Mouse (Mus musculus) neutrophil, adult 5-6 weeks (primary cell): ENCODE measurements around the gene Kif26a. TPM values are rescaled to one million over a fixed set of nuclear protein-coding genes. Genes with fewer than 3 reads are reported as not detected.

Experiments used
- ATAC-seq: fragments of 151-379, 151-347 bp; 2 replicates; pipeline ENCODE4 v1.8.0; 2017; ENCODE audit warnings: mild to moderate bottlenecking, moderate TSS enrichment; ENCODE audit not compliant: insufficient number of reproducible peaks, poor library complexity, low FRiP score, severe bottlenecking; ENCODE audit errors: extremely low read depth
- total RNA-seq: library from RNA; stranded (forward); fragments of 200-1000 nt; gene quantifications from 2 replicates; pipeline ENCODE4 v1.2.3, GENCODE M21; 2017

Kif26a gene
- total RNA-seq, 1 experiment from 2014 or later, result not detected

GRCm38 (mm10) chr12:112156804-112157203 is 10.8 kb downstream of the Kif26a start:
- no peak for ATAC-seq

GRCm38 (mm10) chr12:112158246-112158645 is 12.2 kb downstream of the Kif26a start:
- no peak for ATAC-seq

GRCm38 (mm10) chr12:112158784-112159183 is 12.8 kb downstream of the Kif26a start:
- ATAC-seq, result no peak

- ATAC-seq, result no peak
These were observed 18.2 kb downstream of the Kif26a start for GRCm38 (mm10) chr12:112163981-112164839.

GRCm38 (mm10) chr12:112164840-112165219 is 18.8 kb downstream of the Kif26a start:
- no peak for ATAC-seq

GRCm38 (mm10) chr12:112169240-112169639 is 23.2 kb downstream of the Kif26a start:
- ATAC-seq, result no peak

- no peak for ATAC-seq
These were observed 24.9 kb downstream of the Kif26a start for GRCm38 (mm10) chr12:112170671-112171574.

- no peak for ATAC-seq
These were observed 25.6 kb downstream of the Kif26a start for GRCm38 (mm10) chr12:112171657-112172056.

GRCm38 (mm10) chr12:112172214-112172613 is 26.2 kb downstream of the Kif26a start:
- ATAC-seq, result no peak

GRCm38 (mm10) chr12:112177679-112178078 is 31.7 kb downstream of the Kif26a start:
- no peak for ATAC-seq

- no peak for ATAC-seq
These were observed 33.7 kb downstream of the Kif26a start for GRCm38 (mm10) chr12:112179687-112180086.

- ATAC-seq, result no peak
These were observed 36.1 kb downstream of the Kif26a start for GRCm38 (mm10) chr12:112181921-112182608.

GRCm38 (mm10) chr12:112182609-112182955 is 36.6 kb downstream of the Kif26a start:
- ATAC-seq, result no peak

- ATAC-seq, result no peak
These were observed 37.7 kb downstream of the Kif26a start for GRCm38 (mm10) chr12:112183675-112184074.

- no peak for ATAC-seq
These were observed 38.4 kb downstream of the Kif26a start for GRCm38 (mm10) chr12:112184390-112184789.

- ATAC-seq, result no peak
These were observed 40.9 kb downstream of the Kif26a start for GRCm38 (mm10) chr12:112186899-112187298.

GRCm38 (mm10) chr12:112191753-112192152 is 45.7 kb downstream of the Kif26a start:
- no peak for ATAC-seq

- no peak for ATAC-seq
These were observed 49.0 kb downstream of the Kif26a start for GRCm38 (mm10) chr12:112195019-112195418.

GRCm38 (mm10) chr12:112196562-112196961 is 50.6 kb downstream of the Kif26a start:
- ATAC-seq, result no peak
